Mouse (Mus musculus): ENCODE measurements at regions not wholly inside any gene's neighbourhood (a gene's known extent, or its start where the extent isn't known, plus 50 kb on each side); places are given as distances from the start of the nearest gene placed in this dataset.

GRCm38 (mm10) chr13:102352073-102352854 lies 341.1 kb upstream of the Cd180 start:
- in situ Hi-C loops (cut with MboI, MseI): no loop called here

- in situ Hi-C loops (cut with MboI, MseI): no loop called here
Measured at GRCm38 (mm10) chr13:102355569-102355968, 337.8 kb upstream of the Cd180 start.

GRCm38 (mm10) chr13:102372451-102373082 lies 320.8 kb upstream of the Cd180 start:
- in situ Hi-C loops (cut with MboI, MseI): no loop called here

GRCm38 (mm10) chr13:102380667-102381066 lies 312.7 kb upstream of the Cd180 start:
- in situ Hi-C loops (cut with MboI, MseI): no loop called here

- in situ Hi-C loops (cut with MboI, MseI): no loop called here
Measured at GRCm38 (mm10) chr13:102391911-102392310, 301.4 kb upstream of the Cd180 start.

GRCm38 (mm10) chr13:102392868-102393661 lies 300.3 kb upstream of the Cd180 start:
- in situ Hi-C loops (cut with MboI, MseI): no loop called here

- in situ Hi-C loops (cut with MboI, MseI): no loop called here
Measured at GRCm38 (mm10) chr13:102393662-102393970, 299.7 kb upstream of the Cd180 start.

GRCm38 (mm10) chr13:102394057-102394456 lies 299.3 kb upstream of the Cd180 start:
- in situ Hi-C loops (cut with MboI, MseI): no loop called here

- in situ Hi-C loops (cut with MboI, MseI): no loop called here
Measured at GRCm38 (mm10) chr13:102397411-102397810, 295.9 kb upstream of the Cd180 start.

GRCm38 (mm10) chr13:102411840-102412239 lies 281.5 kb upstream of the Cd180 start:
- in situ Hi-C loops (cut with MboI, MseI): no loop called here

GRCm38 (mm10) chr13:102434372-102434954 lies 258.9 kb upstream of the Cd180 start:
- in situ Hi-C loops (cut with MboI, MseI): loop anchor here (10.0 kb wide), 1 partner anchor 1700 kb away; the partner anchor contains the start of gene Cdk7

GRCm38 (mm10) chr13:102442676-102443075 lies 250.7 kb upstream of the Cd180 start:
- in situ Hi-C loops (cut with MboI, MseI): no loop called here

GRCm38 (mm10) chr13:102447310-102447709 lies 246.0 kb upstream of the Cd180 start:
- in situ Hi-C loops (cut with MboI, MseI): no loop called here

GRCm38 (mm10) chr13:102449416-102450121 lies 243.8 kb upstream of the Cd180 start:
- in situ Hi-C loops (cut with MboI, MseI): no loop called here

- in situ Hi-C loops (cut with MboI, MseI): no loop called here
Measured at GRCm38 (mm10) chr13:102451176-102451575, 242.2 kb upstream of the Cd180 start.

GRCm38 (mm10) chr13:102458711-102459110 lies 234.6 kb upstream of the Cd180 start:
- in situ Hi-C loops (cut with MboI, MseI): no loop called here

GRCm38 (mm10) chr13:102463993-102464392 lies 229.4 kb upstream of the Cd180 start:
- in situ Hi-C loops (cut with MboI, MseI): no loop called here

- in situ Hi-C loops (cut with MboI, MseI): no loop called here
Measured at GRCm38 (mm10) chr13:102481906-102482305, 211.5 kb upstream of the Cd180 start.

- in situ Hi-C loops (cut with MboI, MseI): no loop called here
Measured at GRCm38 (mm10) chr13:102482451-102482850, 210.9 kb upstream of the Cd180 start.

- in situ Hi-C loops (cut with MboI, MseI): no loop called here
Measured at GRCm38 (mm10) chr13:102487416-102488097, 205.8 kb upstream of the Cd180 start.

- in situ Hi-C loops (cut with MboI, MseI): no loop called here
Measured at GRCm38 (mm10) chr13:102491370-102491769, 202.0 kb upstream of the Cd180 start.
